Mouse (Mus musculus): ENCODE results near the gene Col4a6.

- TF ChIP-seq POLR2A (IDR thresholded peaks at IDR 0.05; ENCODE audit: insufficient read depth, low read depth, low read length) (no peak), CTCF (IDR thresholded peaks at IDR 0.05) (no peak)
Measured at GRCm38 (mm10) chrX:141160371-141160770, 313.5 kb downstream of the Col4a6 start.

Measured in heart, adult 2 months (tissue).